Mouse (Mus musculus) ovary, postnatal 36 days (tissue): Measurements from ENCODE around the gene Igfbp5.
A peak's percentile ranks its signal among the peaks of the same experiment; 100 is the strongest.

ENCODE experiments used
- DNase-seq: peaks from one replicate; pipeline ENCODE4 v3.0.0; 2022; ENCODE audit warnings: low spot score, mixed read lengths

Gene Igfbp5

DNA sequence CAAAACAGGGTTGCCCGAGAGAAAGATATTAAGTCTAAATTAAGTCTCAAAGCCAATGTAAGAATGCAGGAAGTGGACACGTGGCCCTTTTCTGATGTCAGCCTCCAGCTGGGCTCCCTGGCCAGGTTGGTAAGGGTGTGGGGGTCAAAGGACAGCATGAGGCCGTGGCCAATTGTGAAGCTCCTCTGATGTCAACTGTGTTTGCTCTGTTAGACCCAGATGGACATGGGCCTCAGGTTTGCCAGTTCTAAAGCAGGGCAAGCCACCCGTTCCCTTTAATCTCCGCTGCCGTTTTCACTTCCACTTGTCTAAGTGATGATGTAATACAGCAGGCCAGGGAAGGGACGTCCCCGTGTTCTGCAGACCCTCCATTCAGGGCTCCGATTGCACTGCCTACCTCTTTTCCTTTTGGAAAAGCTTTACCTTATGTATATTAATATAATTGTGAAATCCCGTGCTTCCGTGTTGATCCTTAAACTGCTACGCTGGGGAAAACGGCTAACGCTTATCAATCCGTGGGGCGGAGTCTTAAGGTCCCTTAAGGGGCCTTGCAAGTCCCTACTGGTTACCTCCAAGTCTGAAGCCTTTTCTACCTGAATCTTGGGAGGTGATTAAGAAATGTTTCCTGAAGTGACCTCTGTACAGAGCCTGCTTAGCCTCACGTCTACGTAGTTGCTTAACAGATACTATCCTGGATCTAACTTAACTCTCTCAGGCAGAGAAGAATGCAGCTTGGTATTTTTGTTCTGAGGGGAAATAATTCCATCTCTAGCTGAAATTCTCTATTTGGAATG lies 31.8 kb downstream of the Igfbp5 start:
- DNase-seq: no peak

GRCm38 (mm10) chr1:72839791-72840190 lies 34.9 kb downstream of the Igfbp5 start:
- no peak for DNase-seq

DNA sequence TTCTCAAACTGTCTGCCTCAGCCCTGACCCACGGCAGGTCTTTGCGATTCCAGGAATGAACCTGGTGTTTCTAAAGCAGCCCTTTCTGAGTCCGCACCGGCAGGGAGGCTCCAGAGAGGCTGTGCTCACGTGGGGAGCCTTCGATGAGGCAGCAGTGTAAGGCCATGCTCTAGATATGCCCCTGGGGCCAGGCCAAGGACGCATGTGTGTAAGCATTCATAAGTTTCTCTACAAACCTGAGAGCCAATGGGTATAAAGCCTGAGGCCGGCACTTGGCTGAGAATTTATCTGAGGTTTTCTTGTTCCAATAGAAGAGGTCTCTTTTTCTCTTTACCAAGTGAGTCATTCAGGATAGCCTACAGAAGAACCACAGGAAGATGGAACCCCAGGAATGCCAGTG lies 35.3 kb downstream of the Igfbp5 start:
- peak; percentile 37 for DNase-seq

DNA sequence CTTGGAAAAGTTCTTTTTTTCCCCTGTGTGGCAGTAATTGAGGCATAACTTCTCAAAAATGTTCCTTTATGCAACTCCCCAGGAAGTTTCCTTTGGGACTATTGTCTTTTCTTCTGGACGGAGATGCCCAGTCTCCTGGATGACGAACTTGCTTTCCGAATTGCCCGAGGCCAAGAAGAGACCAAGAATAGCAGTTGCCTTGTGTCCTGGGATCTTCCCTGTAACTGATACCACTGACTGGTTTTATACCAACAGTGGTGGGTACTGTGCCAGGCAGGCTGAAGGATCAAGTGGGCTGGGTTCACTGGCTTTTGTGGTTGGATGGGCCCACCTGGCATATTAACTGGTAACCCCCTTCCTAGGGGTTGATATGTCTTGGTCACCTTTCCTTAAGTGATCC lies 41.1 kb downstream of the Igfbp5 start:
- no peak for DNase-seq

DNA sequence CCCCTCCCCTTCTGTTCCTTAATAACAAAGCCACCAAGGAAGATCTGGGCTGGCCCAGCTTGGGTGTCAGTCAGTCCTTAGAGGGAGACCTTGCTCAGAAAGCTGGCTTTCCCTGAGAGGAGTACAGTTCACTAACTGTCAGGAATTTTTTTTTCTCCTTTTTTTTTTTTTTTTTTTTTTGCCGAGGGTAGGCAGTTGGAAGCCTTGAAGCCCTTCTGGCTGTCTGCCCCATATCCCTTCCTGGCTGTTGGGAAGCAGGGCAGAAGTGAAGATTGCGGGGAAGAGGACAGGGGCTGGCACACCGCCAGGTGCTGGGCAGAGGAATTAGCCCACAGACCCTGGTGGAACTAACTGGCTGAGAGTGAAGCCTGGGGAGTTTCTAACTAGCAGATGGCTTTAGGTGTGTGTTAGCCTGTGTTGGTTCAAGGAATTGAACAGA lies 42.0 kb downstream of the Igfbp5 start:
- DNase-seq: peak; percentile 43

DNA sequence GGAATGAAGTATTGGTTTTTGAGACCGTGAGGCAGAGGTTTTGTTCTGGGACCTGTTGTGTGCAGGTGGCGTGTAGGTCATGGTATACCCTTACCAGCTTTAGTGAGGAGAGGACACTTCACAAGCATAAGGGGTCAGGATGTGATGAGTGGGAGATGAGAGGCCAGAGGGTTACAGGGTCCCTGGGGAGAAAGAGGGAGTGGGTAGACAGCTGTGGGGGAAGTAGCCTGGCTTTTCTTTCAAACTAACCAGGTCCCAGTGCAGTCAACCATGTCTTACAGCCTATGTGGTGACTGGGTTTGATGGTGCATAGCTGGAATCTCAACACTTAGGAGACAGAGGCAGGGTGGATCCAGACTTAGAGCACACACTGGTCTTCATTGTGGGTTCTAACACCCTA lies 44.2 kb downstream of the Igfbp5 start:
- no peak for DNase-seq

DNA sequence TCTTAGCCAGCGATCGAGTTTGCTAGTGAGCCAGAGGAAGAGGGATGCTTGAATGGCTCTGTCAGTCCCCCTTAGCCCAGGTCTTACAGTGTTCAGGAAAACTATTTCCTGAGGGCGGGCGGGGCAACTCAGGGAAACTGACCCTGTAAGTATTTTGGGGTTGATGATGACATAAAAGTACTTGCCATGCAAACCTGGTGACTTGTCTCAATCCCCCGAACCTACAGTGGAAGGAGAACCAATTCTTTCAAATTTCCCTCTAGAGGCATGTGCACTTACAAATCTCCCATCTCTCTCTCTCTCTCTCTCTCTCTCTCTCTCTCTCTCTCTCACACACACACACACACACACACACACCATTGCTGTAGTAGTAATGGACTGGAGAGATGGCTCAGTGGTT lies 45.8 kb downstream of the Igfbp5 start:
- no peak for DNase-seq

- DNase-seq: no peak
These were observed 47.0 kb downstream of the Igfbp5 start for GRCm38 (mm10) chr1:72827411-72828315.

DNA sequence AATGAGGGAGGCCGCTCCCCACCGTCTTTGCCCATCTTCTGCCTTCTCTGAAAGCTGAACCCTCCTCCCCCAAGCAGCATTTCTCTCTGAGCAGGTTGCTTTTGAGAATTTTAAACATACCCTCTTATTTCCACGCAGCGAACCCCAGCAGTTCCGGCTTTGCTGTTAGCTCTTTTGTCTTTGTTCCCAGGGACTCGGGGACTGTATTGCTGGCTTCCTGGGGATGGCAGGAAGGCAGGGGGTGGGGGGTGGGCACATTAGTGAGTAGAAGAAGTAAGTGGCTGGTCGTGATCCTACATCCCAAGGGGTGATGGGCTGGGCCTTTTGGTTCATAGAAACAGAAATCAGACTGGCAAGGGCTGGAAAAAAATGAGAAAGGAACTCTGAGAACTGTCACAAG lies 47.8 kb downstream of the Igfbp5 start:
- no peak for DNase-seq

GRCm38 (mm10) chr1:72826446-72826845 lies 48.2 kb downstream of the Igfbp5 start:
- no peak for DNase-seq

DNA sequence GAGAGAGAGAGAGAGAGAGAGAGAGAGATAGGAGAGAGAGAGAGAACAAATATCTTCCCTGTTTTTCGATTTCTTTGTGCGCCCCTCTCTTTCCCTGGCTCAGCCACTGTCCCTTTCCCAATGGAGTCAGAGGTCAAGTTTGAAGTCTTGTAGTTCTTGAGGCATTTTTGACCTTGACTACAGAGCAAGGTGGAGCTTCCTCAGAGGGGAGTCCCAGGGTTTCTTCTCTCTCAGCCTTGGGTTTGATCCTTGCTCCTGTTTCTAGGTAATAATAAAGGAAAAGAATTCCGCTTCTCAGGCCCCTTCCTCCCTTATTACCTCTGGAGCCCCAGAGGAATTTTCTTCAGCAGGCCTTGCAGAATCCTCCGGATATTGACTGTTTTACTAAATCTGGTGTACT lies 48.8 kb downstream of the Igfbp5 start:
- DNase-seq: no peak

- no peak for DNase-seq
These were observed 49.4 kb downstream of the Igfbp5 start for GRCm38 (mm10) chr1:72825286-72825685.

DNA sequence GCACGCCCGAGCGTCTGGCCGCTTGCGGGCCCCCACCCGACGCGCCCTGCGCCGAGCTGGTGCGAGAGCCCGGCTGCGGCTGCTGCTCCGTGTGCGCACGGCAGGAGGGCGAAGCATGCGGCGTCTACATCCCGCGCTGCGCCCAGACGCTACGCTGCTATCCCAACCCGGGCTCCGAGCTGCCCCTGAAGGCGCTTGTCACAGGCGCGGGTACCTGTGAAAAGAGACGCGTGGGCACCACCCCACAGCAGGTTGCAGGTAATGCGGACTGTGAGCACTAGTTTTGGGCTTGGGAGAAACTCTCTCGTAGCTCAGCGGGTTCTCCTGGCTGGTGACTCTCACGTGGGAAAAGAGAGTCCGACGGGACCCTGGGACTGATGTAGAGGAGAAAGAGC lies 50.0 kb downstream of the Igfbp5 start:
- no peak for DNase-seq

DNA sequence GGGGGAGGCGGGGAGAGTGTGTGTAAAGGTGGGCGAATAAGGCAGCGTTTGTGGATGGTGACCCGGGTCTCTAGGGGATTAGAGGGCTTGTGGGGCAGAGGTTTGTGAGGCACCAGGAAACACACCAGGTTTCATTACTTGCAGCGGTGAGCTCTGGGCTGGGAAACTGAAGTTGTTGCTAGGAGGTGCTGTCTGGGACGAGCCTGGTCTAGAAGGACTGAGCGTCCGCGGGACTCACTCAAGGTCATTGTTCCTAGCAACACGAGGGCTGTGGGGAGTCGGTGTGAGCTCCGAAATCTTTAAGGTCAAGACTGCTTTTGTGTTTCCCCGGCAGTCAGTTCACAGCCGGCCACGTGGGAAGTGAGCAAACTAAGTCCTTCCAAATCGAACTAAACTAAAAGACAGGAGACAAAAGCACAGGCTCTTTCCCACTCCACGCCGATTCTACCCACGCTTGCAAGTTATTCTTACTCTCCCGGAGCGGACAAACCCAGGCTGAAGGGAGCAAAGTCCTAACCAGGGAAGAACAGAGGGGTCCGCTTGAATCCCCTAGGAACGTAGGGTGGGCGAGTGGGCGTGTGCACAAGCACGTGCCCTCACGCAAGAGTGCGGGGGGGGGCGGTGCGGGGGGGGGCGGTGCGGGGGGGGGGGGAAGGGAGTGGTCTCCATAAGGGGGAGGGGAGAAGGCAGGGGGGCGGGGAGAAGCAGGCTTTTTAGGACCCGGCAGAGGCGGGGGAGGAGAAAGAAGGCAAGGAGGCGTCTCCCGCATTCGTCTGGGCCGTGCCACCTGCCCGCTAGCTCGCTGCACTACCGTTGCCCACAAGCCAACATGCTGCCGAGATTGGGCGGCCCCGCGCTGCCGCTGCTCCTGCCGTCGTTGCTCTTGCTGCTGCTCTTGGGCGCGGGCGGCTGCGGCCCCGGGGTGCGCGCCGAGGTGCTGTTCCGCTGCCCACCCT lies 50.7 kb downstream of the Igfbp5 start, which contains the start of gene Igfbp2:
Gene Igfbp2, plus strand, starts transcription at position 753 of the 956 bp plus-strand sequence.
- peak; percentile 63 for DNase-seq

DNA sequence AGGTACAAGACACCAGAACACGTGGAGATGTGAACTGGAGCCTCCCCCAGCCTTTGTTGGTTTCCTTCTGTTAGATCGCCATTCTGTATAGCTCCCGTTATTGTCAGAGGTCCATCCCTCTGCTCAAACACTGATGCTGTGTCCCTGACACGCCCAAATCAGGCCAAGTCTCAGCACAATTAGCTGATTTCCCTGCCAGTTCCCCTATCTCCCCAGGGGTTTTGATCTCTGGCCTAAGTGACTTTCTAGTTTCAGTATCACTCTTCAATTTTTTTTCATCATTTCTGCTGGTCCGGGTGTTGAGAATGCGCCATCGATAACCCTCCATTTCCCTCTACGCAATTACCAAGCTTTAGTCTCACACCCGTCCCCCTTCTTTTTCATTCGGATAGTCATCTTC lies 51.8 kb downstream of the Igfbp5 start:
- DNase-seq: no peak

DNA sequence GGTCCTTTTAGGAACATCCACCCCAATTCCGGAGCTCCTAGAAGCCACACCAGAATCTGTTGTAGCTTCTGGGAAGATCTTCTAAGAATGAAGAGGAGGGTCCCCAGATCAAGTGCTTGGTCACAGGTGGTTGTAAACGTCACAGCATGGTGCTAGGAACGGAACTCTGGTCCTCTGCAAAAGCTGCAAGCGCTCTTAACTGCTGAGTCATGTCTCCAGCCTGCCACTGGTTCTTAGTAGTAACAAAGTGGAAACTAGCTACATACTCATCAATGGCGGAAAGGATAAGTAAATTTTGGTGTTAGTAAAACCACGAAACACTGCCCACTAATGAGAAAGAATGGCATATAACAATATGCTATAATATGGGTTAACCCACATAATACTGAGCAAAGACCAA lies 54.7 kb downstream of the Igfbp5 start:
- no peak for DNase-seq

DNA sequence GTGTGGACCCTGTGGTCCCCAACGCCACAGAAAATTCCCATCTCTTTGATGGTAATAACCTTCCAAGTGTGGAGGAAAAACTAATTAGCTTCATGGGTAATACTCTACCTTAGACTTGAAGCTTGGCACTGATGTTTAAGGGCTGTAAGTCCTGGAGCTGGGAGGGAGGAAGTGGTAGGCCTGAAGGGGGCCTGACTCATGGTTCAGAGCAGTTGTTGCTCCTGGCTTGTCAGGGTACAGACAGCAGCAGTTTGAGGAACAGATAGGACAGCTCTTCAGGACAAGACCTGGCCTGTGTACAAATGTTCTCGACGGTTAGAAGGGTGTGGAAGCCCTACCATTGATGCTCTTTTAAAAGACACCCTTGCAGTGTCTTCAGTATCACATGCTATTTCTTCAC lies 59.1 kb downstream of the Igfbp5 start:
- DNase-seq: no peak

DNA sequence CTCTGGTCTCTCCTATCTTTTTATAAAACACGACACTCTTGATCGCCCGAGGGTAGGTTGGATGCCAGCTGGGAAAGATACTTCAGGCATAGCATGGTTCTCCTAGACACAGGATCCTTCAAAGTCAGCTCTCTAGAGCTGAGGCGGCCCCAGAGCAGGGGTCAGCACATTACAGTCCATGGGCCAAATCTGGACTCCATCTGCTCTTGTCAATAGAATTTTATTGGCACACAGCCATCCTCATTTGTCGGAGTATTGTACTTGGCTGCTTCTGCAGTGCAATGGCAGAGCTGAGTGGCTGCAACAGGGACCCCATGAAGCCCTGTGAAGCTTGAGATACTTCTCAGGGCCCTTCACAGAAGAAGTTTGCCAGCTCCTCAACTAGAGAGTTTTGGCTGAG lies 59.5 kb downstream of the Igfbp5 start:
- DNase-seq: no peak

GRCm38 (mm10) chr1:72813639-72814403 lies 60.9 kb downstream of the Igfbp5 start:
- DNase-seq: no peak

DNA sequence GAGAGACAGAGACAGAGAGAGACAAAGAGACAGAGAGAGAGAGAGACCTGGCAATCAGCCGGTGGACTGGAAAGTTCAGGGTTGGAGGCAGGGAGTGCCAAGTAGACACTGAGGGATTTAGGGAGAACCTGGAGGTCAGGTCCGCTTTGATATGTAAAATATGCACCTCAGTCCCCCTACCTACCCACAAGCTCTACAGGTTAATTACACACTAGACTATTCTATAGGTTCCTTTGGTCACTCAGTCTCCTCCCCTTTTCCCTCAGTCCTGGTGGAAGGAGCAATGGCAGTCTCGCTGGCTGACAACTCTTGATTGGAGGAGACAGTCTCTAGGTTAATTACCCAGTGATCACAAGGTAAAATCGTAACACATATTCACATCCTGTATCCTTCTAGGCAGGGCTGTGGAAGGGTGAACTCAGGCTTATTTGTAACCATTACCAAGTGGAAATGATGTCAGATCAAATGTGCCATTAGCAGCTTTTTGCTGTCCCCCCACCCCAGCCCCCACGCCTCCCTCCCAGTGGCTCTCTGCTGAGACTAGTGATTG lies 61.5 kb downstream of the Igfbp5 start:
- no peak for DNase-seq

- no peak for DNase-seq
These were observed 63.6 kb downstream of the Igfbp5 start for GRCm38 (mm10) chr1:72811061-72811460.
